Mouse (Mus musculus) activated CD4-positive, CD25-positive, alpha-beta regulatory T cell, adult 9 weeks (primary cell): Measurements from ENCODE around the gene Haao. TPM values are rescaled to one million over a fixed set of nuclear protein-coding genes. Genes with fewer than 3 reads are reported as not detected.

ENCODE experiments used
- polyA plus RNA-seq: library from polyadenylated mRNA; unstranded; fragments of 100-300 nt; shearing (Covaris generic); gene quantifications from one replicate; pipeline ENCODE4 v1.2.1, GENCODE M21; 2017

The Haao gene
- polyA plus RNA-seq = 1.0 TPM

GRCm38 (mm10) chr17:83847815-83848214 lies at the start of gene Haao:
Gene Haao, minus strand, starts transcription at chr17:83847963.

Other genes starting within 250 kb of the Haao start
- gene Kcng3, start 216.1 kb downstream of the Haao start, polyA plus RNA-seq = not detected
- 69.8 TPM for gene Mta3, start 141.8 kb downstream of the Haao start, polyA plus RNA-seq